Mouse (Mus musculus) bone marrow macrophage, adult 2 months (primary cell): Measurements from ENCODE around the gene Naxd.

ENCODE experiments used
- CTCF ChIP-seq: IDR thresholded peaks from 2 replicates; pipeline ENCODE4 v1.5.1; 2012; ENCODE audit warnings: low read depth, mild to moderate bottlenecking, low read length, moderate library complexity
- POLR2A ChIP-seq: IDR thresholded peaks from 2 replicates; pipeline ENCODE4 v1.6.1; 2012; ENCODE audit warnings: mild to moderate bottlenecking, low read depth, low read length, borderline replicate concordance

DNA sequence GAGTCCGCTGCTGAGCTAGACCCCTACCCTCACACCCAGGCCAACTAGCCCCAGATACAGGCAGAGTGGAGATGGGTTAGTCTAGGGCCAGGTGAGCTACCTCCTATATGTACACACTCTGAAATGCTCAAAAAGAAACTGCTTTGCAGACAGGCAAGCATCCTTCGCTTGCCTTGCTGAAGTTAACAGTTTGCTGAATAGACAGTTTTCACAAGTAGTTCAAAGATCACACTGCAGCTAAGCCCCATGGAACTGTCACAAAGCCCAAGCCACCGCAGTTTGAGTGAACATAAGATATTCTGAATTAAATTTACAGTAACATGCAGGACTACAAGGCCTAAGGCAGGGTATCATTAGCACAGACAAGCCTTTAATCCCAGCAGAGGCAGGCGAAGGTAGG is 41.7 kb downstream of the Naxd start:
- TF ChIP-seq CTCF: no peak
- no peak for TF ChIP-seq POLR2A
